Mouse (Mus musculus) MEL (cell line): ENCODE results near the gene Kdm5b. TPM values are rescaled to one million over a fixed set of nuclear protein-coding genes. Genes with fewer than 3 reads are reported as not detected.

Experiments used
- DNase-seq: peaks from one replicate; pipeline ENCODE4 v3.0.0; 2011; ENCODE audit warnings: low read depth, low spot score
- H3K27ac ChIP-seq: 2 replicates; pipeline ENCODE4 v1.5.1; 2012; ENCODE audit warnings: low read depth, mild to moderate bottlenecking, control low read depth, low read length, moderate library complexity; ENCODE audit not compliant: control insufficient read depth
- H3K27me3 ChIP-seq, 2 experiments: fragments of 150-350 bp in 1 of 2; sonication (generic) in 1 of 2; 2 replicates each; pipeline ENCODE4 v1.6.1; 2012; ENCODE audit warnings: low read length in 2 of 2, mild to moderate bottlenecking in 2 of 2, improper control_type of control experiment in 1 of 2, moderate library complexity in 1 of 2; ENCODE audit not compliant: insufficient read depth in 2 of 2, control insufficient read depth in 1 of 2
- H3K36me3 ChIP-seq, 2 experiments: 2 replicates each; pipeline ENCODE4 v1.6.1; 2012 to 2014; ENCODE audit warnings: low read length in 2 of 2, improper control_type of control experiment in 1 of 2, inconsistent platforms in 1 of 2, mild to moderate bottlenecking in 1 of 2; ENCODE audit not compliant: insufficient read depth in 2 of 2, control insufficient read depth in 1 of 2
- H3K4me1 ChIP-seq, 2 experiments: fragments of 150-350 bp in 1 of 2; sonication (generic) in 1 of 2; 2 replicates each; pipeline ENCODE4 v1.6.1; 2012; ENCODE audit warnings: low read length in 2 of 2, improper control_type of control experiment in 1 of 2, mild to moderate bottlenecking in 1 of 2; ENCODE audit not compliant: insufficient read depth in 2 of 2, control insufficient read depth in 1 of 2
- H3K4me3 ChIP-seq, 2 experiments: fragments of 150-350 bp in 1 of 2; sonication (generic) in 1 of 2; 2 replicates each; pipeline ENCODE4 v1.5.1; 2012; ENCODE audit warnings: low read depth in 2 of 2, low read length in 2 of 2, mild to moderate bottlenecking in 2 of 2, moderate library complexity in 2 of 2, control low read depth in 1 of 2, improper control_type of control experiment in 1 of 2; ENCODE audit not compliant: control insufficient read depth in 1 of 2, insufficient read depth in 1 of 2
- H3K79me2 ChIP-seq: 2 replicates; pipeline ENCODE4 v1.6.1; 2012; ENCODE audit warnings: mild to moderate bottlenecking, low read length, moderate library complexity; ENCODE audit not compliant: control insufficient read depth, poor library complexity, insufficient read depth
- H3K9ac ChIP-seq: 2 replicates; pipeline ENCODE4 v1.6.1; 2012; ENCODE audit warnings: low read depth, mild to moderate bottlenecking, control low read depth, low read length, moderate library complexity; ENCODE audit not compliant: control insufficient read depth, poor library complexity, severe bottlenecking
- H3K9me3 ChIP-seq: fragments of 150-350 bp; sonication (generic); replicated peaks from 2 replicates; pipeline ENCODE4 v1.6.1; 2012; ENCODE audit warnings: mild to moderate bottlenecking, low read length, improper control_type of control experiment, moderate library complexity; ENCODE audit not compliant: insufficient read depth
- E2F4 ChIP-seq: IDR thresholded peaks from 2 replicates; pipeline ENCODE4 v1.6.1; 2011; ENCODE audit warnings: low read depth, low read length, improper control_type of control experiment, borderline replicate concordance
- EP300 ChIP-seq, 2 experiments: IDR thresholded peaks; 2 replicates each; pipeline ENCODE4 v1.6.1; 2011; ENCODE audit warnings: improper control_type of control experiment in 2 of 2, low read length in 2 of 2, low read depth in 1 of 2, mild to moderate bottlenecking in 1 of 2
- ETS1 ChIP-seq: IDR thresholded peaks from 2 replicates; pipeline ENCODE4 v1.6.1; 2012; ENCODE audit warnings: low read depth, mild to moderate bottlenecking, inconsistent platforms, low read length, improper control_type of control experiment, moderate library complexity
- GABPA ChIP-seq: IDR thresholded peaks from 2 replicates; pipeline ENCODE4 v1.6.1; 2012; ENCODE audit warnings: low read depth, mild to moderate bottlenecking, inconsistent platforms, low read length, improper control_type of control experiment, moderate library complexity
- GATA1 ChIP-seq: IDR thresholded peaks from 2 replicates; pipeline ENCODE4 v1.6.1; 2011; ENCODE audit warnings: low read depth, low read length, improper control_type of control experiment
- MAFK ChIP-seq: IDR thresholded peaks from 2 replicates; pipeline ENCODE4 v1.6.1; 2011; ENCODE audit warnings: low read depth, mild to moderate bottlenecking, low read length, improper control_type of control experiment, borderline replicate concordance
- MAX ChIP-seq: IDR thresholded peaks from 2 replicates; pipeline ENCODE4 v1.6.1; 2011; ENCODE audit warnings: low read length, improper control_type of control experiment
- MAZ ChIP-seq: IDR thresholded peaks from 2 replicates; pipeline ENCODE4 v1.6.1; 2012; ENCODE audit warnings: low read depth, mild to moderate bottlenecking, inconsistent platforms, low read length, improper control_type of control experiment
- MXI1 ChIP-seq: IDR thresholded peaks from 2 replicates; pipeline ENCODE4 v1.6.1; 2011; ENCODE audit warnings: mild to moderate bottlenecking, low read depth, low read length, improper control_type of control experiment
- MYB ChIP-seq: IDR thresholded peaks from 2 replicates; pipeline ENCODE4 v1.6.1; 2011; ENCODE audit warnings: mild to moderate bottlenecking, low read depth, low read length, improper control_type of control experiment
- NELFE ChIP-seq: IDR thresholded peaks from 2 replicates; pipeline ENCODE4 v1.6.1; 2011; ENCODE audit warnings: low read depth, low read length, improper control_type of control experiment
- NRF1 ChIP-seq: IDR thresholded peaks from 2 replicates; pipeline ENCODE4 v1.6.1; 2014; ENCODE audit warnings: low read depth, mild to moderate bottlenecking, inconsistent platforms, low read length, improper control_type of control experiment, moderate library complexity; ENCODE audit not compliant: poor library complexity, insufficient read depth, severe bottlenecking
- POLR2A ChIP-seq, 2 experiments: IDR thresholded peaks; 2 replicates each; pipeline ENCODE4 v1.6.1; 2011 to 2012; ENCODE audit warnings: low read length in 2 of 2, mild to moderate bottlenecking in 2 of 2, control low read depth in 1 of 2, improper control_type of control experiment in 1 of 2, low read depth in 1 of 2, moderate library complexity in 1 of 2; ENCODE audit not compliant: control insufficient read depth in 1 of 2, insufficient read depth in 1 of 2, poor library complexity in 1 of 2
- POLR2AphosphoS2 ChIP-seq: IDR thresholded peaks from 2 replicates; pipeline ENCODE4 v1.6.1; 2011; ENCODE audit warnings: low read length, improper control_type of control experiment
- SMC3 ChIP-seq: IDR thresholded peaks from 2 replicates; pipeline ENCODE4 v1.6.1; 2011; ENCODE audit warnings: low read depth, low read length, improper control_type of control experiment
- TCF12 ChIP-seq: IDR thresholded peaks from 2 replicates; pipeline ENCODE4 v1.6.1; 2014; ENCODE audit warnings: low read depth, mild to moderate bottlenecking, inconsistent platforms, low read length, improper control_type of control experiment, moderate library complexity
- USF1 ChIP-seq: IDR thresholded peaks from 2 replicates; pipeline ENCODE4 v1.6.1; 2014; ENCODE audit warnings: low read depth, mild to moderate bottlenecking, inconsistent platforms, low read length, improper control_type of control experiment, moderate library complexity
- USF2 ChIP-seq, 2 experiments: IDR thresholded peaks; 2 replicates each; pipeline ENCODE4 v1.6.1; 2011 to 2012; ENCODE audit warnings: improper control_type of control experiment in 2 of 2, low read length in 2 of 2, borderline replicate concordance in 1 of 2, inconsistent platforms in 1 of 2, low read depth in 1 of 2, mild to moderate bottlenecking in 1 of 2; ENCODE audit not compliant: insufficient read depth in 1 of 2
- ZKSCAN1 ChIP-seq: IDR thresholded peaks from 2 replicates; pipeline ENCODE4 v1.6.1; 2012; ENCODE audit warnings: low read depth, mild to moderate bottlenecking, inconsistent platforms, low read length, improper control_type of control experiment, moderate library complexity
- ZMIZ1 ChIP-seq: IDR thresholded peaks from 2 replicates; pipeline ENCODE4 v1.6.1; 2012; ENCODE audit warnings: low read depth, mild to moderate bottlenecking, inconsistent platforms, low read length, improper control_type of control experiment, moderate library complexity
- polyA plus RNA-seq, 2 experiments: library from polyadenylated mRNA; stranded (reverse) in 1 of 2; unstranded in 1 of 2; fragments of >175 nt in 1 of 2; fragments of >200 nt in 1 of 2; gene quantifications; 2 replicates each; pipeline versions ENCODE4 v1.2.1 to v1.2.4; 2012; ENCODE audit warnings: low replicate concordance in 2 of 2, low read depth in 1 of 2; ENCODE audit not compliant: insufficient read length in 2 of 2, insufficient read depth in 1 of 2, missing spikeins in 1 of 2
- total RNA-seq: library from RNA; depleted of rRNA; stranded (reverse); fragments of 300-350 nt; gene quantifications from 2 replicates; pipeline ENCODE4 v1.2.3, GENCODE M21; 2012

Kdm5b gene
- total and polyA plus RNA-seq, 3 experiments = 25.5 to 48.6 (median 31.8) TPM

DNA sequence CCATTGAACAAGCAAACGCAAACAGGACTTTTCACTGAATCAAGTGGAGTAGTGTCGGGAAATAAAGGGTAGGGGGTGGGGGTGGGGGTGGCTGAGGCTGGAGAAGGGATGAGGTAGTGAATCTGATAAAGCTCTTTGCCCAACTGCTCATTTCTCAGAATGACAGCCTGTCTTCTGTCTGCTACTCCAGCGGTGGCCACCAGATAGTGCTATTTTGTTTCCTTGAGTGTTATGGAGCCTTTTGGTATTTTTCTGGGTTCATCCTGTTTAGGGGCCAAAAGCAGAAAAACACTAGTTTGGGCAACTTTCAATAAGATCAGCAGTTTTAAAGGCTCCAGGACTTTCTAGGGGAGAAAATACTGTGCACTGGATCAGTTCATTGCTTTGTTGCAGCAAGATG, 76.7 kb downstream of the Kdm5b start (continued):
- 0 out of 2 replicates have a peak, but pooled peaks have one; percentile 29 for TF ChIP-seq ETS1
- TF ChIP-seq EP300 (IDR thresholded peaks at IDR 0.05; ENCODE audit: low read depth in 1 of 2, low read length in 2 of 2) = no peak
- TF ChIP-seq E2F4 = no peak
- TF ChIP-seq MYB = no peak
- no peak for TF ChIP-seq MAFK
- TF ChIP-seq MAZ = 0 out of 2 replicates have a peak, but pooled peaks have one; percentile 52
- TF ChIP-seq POLR2AphosphoS2 = no peak; the same call in 1 of the 2 replicates
- TF ChIP-seq NRF1 = no peak
- no peak for TF ChIP-seq POLR2A (IDR thresholded peaks at IDR 0.05; ENCODE audit: control insufficient read depth in 1 of 2, insufficient read depth in 1 of 2, low read depth in 1 of 2, low read length in 2 of 2, poor library complexity in 1 of 2)
- TF ChIP-seq USF2 (IDR thresholded peaks at IDR 0.05; ENCODE audit: borderline replicate concordance in 1 of 2, insufficient read depth in 1 of 2, low read depth in 1 of 2, low read length in 2 of 2) = no peak
- no peak for TF ChIP-seq USF1
- TF ChIP-seq GATA1 = no peak
- TF ChIP-seq MAX = no peak
- TF ChIP-seq GABPA = no peak

GRCm38 (mm10) chr1:134638041-134638440, 78.1 kb downstream of the Kdm5b start:
- Histone ChIP-seq H3K27me3 (no peaks in the 10 kb centered on the region), H3K4me3 (no peak overlapping the region), H3K4me1 (no peaks in the 10 kb centered on the region), H3K36me3 (peaks cover 0 to 2% of the 10 kb centered on the region in 2 experiments; a peak in 1 of 4 replicates), H3K79me2 (no peaks in the 10 kb centered on the region), H3K27ac (no peak overlapping the region), H3K9ac (no peak overlapping the region), H3K9me3 (no peaks in the 10 kb centered on the region)
- DNase-seq = no peak
- TF ChIP-seq ZMIZ1 (no peak), TCF12 (no peak), SMC3 (no peak), MXI1 (no peak), ZKSCAN1 (no peak), NELFE (no peak)
